Mouse (Mus musculus): ENCODE measurements around the gene Olfr789.

Gene Olfr789

GRCm38 (mm10) chr10:129484452-129484851 lies at the start of gene Olfr789:
Gene Olfr789 (plus strand): TSS chr10:129484752.
- DNase-seq (ENCODE audit: low read depth, low spot score): no peak

GRCm38 (mm10) chr10:129461562-129461961 lies 23.0 kb upstream of the Olfr789 start, which contains the start of gene Olfr787:
Gene Olfr787 (plus strand): TSS chr10:129461862.
- DNase-seq (ENCODE audit: low read depth, low spot score): no peak

- no peak for DNase-seq (ENCODE audit: low read depth, low spot score)
Measured at GRCm38 (mm10) chr10:129470698-129471097, 13.9 kb upstream of the Olfr789 start, which contains the start of gene Olfr788. Gene Olfr788 (plus strand): TSS chr10:129470998.

- no peak for DNase-seq (ENCODE audit: low read depth, low spot score)
Measured at GRCm38 (mm10) chr10:129473256-129473655, 11.3 kb upstream of the Olfr789 start.

GRCm38 (mm10) chr10:129473723-129474122 lies 10.8 kb upstream of the Olfr789 start:
- no peak for DNase-seq (ENCODE audit: low read depth, low spot score)

- DNase-seq (ENCODE audit: low read depth, low spot score): no peak
Measured at GRCm38 (mm10) chr10:129490101-129490500, 5.5 kb downstream of the Olfr789 start.

GRCm38 (mm10) chr10:129498192-129498591 lies 13.6 kb downstream of the Olfr789 start, which contains the start of gene Olfr790:
Gene Olfr790 (plus strand): TSS chr10:129498492.
- no peak for DNase-seq (ENCODE audit: low read depth, low spot score)

- no peak for DNase-seq (ENCODE audit: low read depth, low spot score)
Measured at GRCm38 (mm10) chr10:129521492-129521891, 36.9 kb downstream of the Olfr789 start, which contains the start of gene Olfr791. Gene Olfr791 (plus strand): TSS chr10:129521792.

- no peak for DNase-seq (ENCODE audit: low read depth, low spot score)
Measured at GRCm38 (mm10) chr10:129538862-129539261, 54.3 kb downstream of the Olfr789 start, which contains the start of gene Olfr792. Gene Olfr792 (plus strand): TSS chr10:129539162.
